Mouse (Mus musculus): Measurements from ENCODE around the gene Clcn1.

The Clcn1 gene

DNA sequence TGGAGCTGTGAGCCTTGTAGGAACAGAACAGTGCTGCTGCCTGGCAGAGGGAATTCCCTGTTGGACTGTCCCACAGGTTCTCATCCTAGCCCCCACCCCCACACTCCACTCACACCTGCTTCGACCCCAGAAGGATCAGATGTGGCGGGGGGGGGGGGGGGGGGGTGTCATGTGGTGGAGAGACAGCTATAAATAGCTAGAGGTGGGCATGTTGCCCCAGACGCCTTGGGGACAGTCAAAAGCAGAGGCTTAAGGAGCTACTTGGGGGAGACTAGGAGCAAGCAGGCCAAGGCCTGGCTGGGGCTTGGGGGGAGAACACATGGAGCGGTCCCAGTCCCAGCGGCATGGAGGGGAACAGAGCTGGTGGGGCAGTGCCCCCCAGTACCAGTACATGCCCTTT, at the start of gene Clcn1:
Gene Clcn1 (plus strand): TSS at position 238 of the 400 bp plus-strand sequence.
- DNase-seq (ENCODE audit: low spot score): no peak

DNA sequence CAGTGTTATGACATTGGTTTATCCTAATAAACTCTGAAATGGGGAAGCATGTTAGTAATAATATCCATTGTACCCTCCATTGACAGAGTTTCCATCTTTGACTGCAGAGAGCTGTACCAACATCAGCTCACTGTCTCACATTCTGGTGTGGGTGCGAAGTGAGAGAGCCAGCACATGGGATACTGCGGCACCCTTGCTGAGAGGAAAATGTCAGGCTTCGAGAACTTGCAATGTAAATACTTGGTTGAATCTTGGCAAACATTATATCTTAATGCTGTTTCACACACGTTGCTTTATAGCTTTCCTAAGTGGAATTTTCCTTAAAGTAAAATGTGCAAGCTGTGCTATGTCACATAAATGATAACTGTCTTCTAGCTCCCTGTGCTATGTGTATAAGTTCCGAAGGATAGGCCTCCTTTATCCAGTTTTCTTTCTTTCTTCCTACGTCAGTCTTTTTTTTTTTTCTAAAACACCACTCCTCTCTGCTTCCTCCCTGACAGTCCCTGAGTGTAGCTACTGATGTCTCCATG, 49.1 kb upstream of the Clcn1 start:
- no peak for DNase-seq (ENCODE audit: low spot score)

DNA sequence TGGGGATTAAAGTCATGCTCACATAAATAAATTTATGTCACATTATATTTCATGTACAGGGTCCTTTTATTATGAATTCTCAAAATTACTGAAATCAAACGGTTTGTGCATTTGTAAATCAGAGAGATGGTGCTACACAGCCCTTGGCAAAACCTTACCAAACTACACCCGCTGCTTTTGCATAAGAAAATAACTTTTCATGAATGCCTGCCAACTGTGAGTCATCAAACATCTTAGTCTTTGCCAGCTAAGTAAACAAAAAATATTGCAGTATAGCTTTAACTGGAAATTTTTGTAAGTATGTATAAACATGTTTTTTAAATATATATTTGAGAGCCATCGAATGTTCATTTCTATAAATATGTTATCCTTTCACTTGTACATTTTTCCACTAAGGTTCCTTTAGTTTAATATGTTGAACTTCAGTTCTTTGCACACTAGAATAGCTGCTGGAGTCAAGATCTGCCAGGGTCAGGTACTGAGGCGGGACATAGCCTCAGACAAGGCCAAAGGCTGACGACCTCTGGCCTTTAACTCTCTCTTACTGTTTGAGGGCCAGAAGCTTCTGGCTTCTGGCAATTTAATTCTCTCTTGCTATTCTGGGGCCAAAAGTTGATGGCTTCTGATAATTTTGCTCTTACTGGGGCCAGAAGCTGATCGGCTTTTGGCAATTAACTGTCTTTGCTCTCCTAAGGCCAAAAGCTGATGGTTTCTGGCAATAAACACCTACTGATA, 45.0 kb upstream of the Clcn1 start:
- no peak for DNase-seq (ENCODE audit: low spot score)

DNA sequence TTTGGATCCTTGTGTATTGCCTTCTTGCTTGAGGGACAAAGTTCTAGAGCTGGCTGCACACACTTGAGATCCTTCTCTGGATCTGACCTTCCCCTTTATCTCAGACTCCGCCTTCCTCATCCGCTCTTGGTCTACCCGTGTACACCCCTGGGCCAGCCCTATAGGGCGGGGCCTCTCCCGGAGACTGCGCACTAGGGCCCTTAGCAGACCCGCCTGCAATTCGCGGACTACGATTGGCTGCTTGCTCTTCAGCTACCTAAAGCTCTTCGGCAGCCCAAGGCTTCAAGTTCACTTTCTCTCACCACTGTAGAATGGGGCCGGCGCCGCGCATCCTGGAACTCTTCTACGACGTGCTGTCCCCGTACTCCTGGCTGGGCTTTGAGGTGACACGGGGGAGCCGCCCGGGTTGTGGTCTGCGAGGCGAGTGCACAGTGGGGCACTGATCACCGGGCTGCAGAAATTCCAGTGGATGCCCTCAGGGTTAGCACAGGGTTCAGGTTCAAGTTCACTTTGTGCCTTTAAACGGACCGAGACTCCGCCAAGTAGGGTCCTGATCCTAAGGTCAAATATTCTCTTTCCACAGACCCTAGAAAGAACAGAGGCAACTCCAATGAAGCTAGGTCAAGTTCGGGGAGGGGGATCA, 40.7 kb upstream of the Clcn1 start, which contains the start of gene Gstk1:
Gene Gstk1 (plus strand): TSS at position 225 of the 643 bp plus-strand sequence.
- peak; percentile 82 for DNase-seq (ENCODE audit: low spot score)

DNA sequence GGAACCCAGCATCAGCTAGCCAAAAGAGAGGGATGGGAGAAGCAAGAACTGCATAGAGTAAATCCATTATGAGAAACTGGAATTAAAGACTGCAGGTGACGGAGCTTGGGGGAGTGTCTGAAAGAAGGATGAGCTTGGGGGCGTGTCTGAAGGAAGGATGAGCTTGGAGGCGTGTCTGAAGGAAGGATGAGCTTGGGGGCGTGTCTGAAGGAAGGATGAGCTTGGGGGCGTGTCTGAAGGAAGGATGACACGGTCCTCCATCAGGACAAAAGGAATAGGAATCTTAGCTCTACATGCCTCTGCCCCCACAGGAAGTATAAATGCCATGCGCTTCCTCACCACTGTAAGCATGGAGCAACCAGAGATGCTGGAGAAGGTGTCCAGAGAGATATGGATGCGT, 39.3 kb upstream of the Clcn1 start:
- peak; percentile 48 for DNase-seq (ENCODE audit: low spot score)

DNA sequence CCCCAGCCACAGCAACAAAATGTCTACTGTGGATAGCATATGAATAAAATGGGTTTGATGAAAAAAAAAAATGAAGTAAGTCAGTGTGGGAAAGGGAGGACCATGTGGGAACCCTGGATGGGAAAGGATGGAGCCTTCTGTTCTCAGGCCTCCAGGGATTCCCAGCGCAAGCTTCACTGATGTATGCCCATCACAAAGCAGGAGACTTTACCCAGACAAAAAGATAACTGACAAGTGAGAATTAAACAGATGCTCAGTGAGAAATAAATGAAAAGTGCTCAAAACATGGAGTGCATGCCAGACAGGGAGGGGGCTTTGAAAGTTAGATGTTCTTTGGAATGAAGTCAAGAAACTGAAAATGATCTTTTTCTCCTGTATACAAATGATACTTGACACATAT, 38.5 kb upstream of the Clcn1 start:
- DNase-seq (ENCODE audit: low spot score): no peak

DNA sequence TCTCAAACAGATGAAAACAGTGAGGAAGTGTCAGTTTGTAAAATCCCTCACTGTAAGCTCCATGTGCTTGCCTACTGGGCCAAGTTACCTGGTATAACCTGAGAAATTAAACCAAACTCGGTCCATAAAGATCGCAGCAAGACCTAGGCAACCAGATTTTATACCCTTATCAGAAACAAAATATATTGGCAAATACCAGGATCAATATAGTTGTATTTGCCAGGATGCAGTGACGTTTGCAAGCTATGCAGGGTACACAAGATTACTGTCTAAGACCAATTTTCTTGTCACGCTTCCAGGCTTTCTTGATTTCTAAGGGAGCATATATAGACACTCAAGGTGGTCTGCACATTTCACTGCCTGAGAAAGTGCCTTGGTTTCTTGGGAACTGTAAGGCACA, 34.7 kb upstream of the Clcn1 start:
- DNase-seq (ENCODE audit: low spot score): no peak

DNA sequence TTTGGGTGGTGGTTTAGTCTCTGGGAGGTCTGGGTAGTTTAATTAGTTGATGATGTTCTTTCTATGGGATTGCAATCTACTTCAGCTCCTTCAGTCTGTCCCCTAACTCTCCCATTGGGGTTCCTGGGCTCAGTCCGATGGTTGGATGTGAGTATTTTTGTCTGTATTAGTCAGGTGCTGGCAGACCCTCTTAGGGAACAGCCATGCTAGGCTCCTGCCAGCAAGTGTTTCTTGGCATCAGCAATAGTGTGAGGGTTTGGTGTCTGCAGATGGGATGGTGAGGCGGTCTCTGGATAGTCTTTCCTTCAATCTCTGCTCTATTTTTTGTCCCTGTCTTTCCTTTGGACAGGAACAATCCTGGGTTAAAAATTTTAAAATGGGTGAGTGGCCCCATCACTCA, 33.4 kb upstream of the Clcn1 start:
- no peak for DNase-seq (ENCODE audit: low spot score)

DNA sequence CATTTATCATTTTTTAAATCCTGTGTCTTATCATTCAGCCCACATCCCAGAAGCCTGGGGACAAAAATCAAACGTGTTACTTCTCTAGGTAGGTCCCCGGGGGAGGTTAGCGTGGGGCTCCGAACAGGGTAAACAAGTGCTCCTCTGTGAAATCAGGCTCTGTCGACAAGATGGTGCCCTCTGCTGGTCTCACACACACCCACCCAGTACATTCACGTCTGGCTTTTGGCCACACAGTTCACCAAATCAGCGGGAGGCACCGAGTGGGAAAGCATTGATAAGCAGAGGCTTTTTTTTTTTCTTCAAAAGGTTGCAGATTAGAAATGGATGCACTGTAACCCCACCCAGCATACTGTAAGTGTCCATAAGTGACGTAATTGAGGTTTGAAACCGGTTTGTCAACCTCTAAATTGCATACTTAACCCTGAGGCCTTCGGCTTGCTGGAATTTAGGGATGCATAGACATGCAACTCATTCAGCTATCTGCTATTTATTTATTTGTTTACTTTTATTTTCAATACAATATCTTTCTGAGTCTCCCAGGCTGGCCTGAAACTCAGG, 29.1 kb upstream of the Clcn1 start:
- no peak for DNase-seq (ENCODE audit: low spot score)

DNA sequence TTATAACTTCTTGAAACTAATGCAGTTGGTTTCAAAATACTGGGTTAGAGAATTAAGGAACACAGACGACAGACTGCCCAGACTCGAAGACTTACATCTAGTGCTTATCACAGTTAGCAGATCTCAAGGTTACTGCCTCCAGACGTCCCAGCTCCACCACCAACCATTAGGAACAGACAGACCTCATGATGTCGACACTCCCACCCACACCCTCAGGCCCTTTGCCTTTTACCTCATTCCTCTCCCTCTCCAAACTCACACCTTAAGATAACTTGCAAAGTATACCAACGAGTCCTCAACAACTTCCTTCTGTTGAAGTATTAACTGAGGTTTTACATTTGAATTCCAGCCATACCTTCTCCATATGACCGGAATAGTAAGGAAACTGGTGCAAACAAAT, 26.1 kb upstream of the Clcn1 start:
- no peak for DNase-seq (ENCODE audit: low spot score)

DNA sequence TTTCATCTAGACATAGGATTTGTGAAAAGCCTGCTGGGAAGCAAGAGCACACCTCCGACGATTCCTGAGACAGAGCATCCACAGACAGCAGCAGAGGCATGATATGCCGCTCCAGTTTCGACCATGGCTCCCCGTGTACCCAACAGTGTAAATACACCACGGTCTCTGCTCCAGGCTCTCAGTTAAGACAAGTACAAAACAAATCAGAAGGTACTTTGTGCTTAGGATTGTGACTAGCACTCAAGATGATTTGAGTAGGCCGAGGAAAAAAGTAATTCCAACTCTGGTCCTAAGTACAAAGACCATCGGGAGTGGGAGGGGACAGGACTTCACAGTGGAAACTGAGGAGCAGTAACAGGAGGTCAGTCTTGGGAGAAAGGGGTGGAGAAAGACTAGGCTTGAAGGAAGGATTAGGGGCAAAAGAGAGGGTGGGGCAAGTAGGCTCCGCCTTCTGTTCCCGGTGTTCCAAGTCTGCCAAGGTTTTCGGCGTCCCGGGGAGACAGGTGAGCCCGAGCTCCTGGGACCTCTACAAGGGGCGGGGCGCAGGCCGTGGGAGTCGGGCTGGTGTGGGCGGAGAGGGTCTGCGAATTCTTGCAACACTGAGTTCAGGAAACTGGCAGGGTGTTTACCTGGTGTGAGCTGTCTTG, 24.8 kb upstream of the Clcn1 start, which contains the start of gene Tmem139:
Gene Tmem139 (plus strand): TSS at position 447 of the 647 bp plus-strand sequence.
- DNase-seq (ENCODE audit: low spot score): peak; percentile 37

DNA sequence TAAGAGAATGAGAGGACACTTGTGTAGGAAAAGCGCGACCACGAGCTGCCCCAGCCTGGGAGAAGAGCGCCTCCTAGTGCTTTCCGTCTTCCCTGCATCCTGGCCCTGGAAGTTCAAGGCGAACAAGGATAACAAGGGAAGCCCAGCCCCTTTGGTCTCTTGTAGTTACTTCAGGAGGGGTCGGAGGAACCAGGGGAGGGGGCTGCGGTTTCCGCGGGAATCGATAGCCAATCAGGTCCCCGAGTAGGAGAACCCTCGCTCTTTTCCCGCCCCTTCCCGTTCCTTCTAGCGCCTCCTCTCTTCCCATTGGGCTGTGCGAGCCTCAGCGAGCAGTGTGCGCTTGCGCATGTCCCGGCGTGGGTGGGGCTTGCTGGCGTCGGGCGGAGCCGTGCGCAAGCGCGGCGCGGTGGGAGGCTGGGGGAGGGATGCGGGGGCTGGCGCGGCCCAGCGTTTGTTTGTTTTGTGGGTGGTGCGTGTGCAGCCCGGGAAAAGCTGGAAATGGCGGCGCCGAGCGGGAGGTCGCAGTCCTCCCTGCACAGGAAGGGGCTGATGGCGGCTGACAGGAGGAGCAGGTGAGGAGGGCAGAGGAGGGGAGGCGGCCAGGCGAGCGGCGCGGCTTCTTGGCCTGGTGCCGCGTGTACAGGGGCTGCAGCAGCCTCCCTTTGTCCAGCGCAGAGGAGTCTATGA, 21.7 kb upstream of the Clcn1 start, which contains the start of gene Casp2:
Gene Casp2 (plus strand): TSS at position 360 of the 687 bp plus-strand sequence.
- DNase-seq (ENCODE audit: low spot score): peak; percentile 99

DNA sequence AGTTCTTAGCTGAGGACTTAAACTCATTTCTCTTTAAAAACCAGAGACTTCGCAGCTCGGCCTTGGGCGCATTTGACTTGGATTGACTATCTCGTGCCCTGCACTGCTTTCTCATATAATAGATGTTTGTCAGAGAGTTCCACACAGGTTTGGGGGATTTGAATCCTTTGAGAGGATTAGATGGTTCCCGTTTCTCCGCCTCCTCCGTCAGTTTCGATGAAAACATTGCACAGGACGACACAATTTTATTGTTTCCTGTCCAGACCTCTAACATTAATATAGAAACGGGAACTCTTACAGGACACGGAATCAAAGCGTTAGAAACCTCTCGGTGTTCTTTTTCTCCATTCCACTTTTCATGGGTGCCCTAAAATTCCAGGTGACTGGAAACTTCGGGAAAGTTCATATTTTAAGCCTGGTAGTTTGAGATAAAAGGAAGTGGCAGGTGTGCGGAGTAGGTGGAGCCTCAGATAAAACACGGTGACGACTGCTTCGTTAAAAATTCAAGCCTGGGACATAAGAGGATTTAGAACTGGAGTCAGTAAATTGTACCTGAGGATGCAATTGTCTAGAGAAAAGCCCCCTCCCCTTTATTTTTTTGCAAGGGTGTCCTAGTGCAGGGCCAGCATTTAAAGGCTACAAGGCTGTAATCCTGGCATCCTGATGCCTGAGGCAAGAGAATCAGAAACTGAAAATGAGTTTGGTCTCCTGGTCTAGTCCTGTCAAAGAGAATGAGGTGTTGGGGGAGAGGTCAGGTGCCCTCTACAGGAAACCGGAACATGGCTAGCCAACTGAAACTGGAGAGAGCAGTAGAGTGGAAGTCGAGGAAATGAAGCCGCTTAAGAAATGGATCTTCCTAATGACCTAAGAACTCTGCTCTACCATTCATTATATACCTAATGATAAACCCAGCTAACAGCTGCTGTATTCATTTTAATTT, 20.8 kb upstream of the Clcn1 start:
- DNase-seq (ENCODE audit: low spot score): no peak

DNA sequence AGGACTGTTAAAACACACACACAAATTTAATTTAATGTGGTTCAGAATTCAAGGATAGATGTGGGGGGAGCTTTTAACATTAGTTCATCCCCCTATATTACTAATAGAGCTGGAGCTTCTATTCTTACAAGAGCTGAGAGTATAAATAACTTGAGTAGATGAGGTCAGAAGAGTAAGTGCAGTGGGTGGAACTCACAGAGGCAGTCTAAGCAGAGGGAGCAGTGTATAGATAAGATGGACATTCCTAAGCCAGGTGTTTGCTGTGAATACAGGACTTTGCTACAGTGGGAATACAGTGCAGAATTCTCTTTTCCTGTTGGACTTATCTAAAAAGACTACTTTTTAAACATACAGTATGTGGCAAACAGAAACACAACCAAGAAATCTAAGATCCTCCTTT, 15.7 kb upstream of the Clcn1 start:
- no peak for DNase-seq (ENCODE audit: low spot score)

DNA sequence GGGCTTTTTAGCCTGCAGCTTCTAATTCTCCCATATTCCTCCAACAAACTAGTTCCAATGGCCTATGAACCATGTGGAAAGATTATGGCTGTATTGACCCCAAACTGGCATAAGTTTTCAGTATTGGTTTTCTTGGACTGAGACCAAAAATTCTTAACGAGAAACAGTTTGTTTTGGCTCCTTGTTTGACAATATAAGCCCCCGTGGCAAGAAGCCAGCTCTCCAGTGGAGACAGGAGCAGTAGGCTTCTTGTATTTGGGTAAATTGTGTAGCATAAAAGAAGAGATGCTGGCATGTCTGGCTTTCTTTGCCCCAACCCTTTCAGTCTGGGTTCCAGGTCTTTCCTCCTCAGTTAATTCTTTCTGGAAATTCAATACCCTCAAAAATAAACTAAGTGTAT, 10.3 kb upstream of the Clcn1 start:
- DNase-seq (ENCODE audit: low spot score): no peak

DNA sequence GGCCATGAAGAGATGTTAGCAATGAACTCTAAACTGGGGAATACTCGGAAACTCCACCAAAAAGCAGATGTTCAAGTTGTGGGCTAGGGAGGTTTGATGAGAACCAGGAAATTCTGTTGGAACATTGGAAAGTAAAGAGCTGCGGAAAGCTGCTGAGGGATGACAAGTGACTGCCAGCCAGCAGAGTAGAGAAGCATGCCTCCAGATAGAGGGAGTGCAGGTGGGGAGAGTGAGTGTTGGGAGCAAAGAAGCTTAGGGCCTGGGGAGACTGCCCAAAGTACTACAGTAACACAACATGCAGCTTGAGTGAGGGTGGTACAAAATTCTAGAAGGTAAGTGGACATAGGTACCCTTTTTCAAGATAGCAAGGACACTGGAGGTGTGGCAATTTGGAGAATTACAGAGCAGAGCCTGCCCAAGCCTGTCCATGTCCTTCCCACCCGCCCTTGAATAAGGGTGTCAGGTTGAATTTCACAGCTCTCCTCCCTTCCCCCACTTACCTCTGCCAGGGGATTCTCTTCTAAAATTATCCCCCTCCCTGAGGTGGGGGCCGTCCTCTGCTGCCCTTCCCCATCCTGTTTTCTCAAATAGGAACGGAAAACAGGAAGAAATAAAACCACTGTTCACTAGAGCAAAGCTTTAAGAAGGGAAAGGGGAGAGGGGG, 3.5 kb upstream of the Clcn1 start:
- DNase-seq (ENCODE audit: low spot score): no peak

DNA sequence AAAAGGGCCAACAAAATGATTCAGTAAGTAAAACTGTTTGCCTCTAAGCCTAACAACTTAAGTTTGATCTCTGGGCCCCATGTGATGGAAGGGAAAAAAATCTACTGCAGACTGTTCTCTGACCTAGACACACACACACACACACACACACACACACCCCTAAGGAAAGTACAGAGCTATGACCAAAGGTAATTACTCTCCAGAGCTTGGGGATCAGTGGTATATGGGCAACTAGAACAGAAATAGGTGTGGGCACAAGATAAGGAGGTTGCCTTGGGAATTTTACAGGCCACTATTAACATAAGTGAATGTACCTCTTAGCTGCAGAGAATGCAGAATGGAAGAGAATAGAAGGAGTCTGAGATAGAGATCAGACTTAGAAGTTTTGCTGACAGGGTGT, 1.1 kb downstream of the Clcn1 start:
- no peak for DNase-seq (ENCODE audit: low spot score)

DNA sequence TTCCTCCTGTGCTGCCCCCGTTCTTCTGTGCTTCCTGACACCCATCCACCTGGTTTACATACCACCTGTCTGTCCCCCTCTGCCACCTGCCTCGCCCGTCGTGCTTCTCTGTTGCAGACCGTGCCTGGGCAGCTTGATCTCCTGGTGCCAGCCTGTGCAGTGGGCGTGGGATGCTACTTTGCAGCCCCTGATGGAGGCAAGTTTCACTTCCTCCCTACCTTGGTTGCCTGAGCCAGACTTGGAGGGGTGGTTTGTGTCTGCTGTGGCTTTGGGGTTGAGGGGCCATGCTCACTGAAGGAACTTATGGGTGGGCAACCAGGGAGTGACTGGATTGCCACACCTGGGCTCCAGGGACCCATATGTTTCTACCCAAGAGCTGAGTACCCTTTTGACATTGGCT, 6.8 kb downstream of the Clcn1 start:
- DNase-seq (ENCODE audit: low spot score): no peak

DNA sequence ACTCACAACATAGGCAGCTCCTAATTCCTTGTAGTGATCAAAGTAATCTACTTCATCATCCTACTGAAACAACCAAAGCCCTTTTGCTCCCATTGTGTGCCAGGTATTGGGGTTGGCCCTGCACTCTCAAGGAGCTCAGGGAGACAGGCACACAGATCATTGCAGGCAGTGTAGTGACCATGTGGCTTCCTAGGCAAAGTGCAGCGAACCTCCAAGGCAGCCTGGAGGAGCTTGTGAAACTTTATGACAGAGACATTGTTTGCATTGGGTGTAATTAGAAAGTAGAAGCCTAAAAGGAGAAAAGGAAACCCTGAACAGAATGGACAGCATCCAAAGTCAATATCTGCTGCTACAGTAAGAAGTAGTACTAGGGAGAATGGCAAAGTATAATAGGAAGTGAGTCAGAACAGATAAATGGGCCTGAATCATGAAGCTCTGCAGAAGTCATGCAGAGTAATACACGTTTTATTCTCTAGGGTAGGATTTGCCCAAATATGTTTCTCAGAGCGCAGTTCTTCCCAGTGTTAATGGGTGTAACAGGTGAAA, 9.1 kb downstream of the Clcn1 start:
- DNase-seq (ENCODE audit: low spot score): no peak

DNA sequence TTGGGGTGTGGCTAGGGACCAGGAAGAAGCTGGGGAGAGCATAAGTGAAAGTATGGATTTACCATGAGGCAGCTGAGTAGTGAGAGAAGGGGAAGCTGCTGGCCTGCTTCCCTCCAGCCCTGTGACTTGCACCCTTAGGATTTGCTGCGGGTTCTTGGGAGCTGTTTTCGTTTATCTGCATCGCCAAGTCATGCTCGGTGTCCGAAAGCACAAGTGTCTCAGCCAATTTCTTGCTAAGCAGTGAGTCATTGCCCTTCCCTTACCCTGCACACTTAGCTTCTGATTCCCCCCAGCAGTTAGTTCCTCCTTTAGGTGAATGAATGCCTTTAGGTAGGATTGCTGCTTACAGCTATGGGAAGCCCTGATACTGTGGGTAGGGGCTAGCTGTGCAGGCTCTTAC, 12.9 kb downstream of the Clcn1 start:
- DNase-seq (ENCODE audit: low spot score): no peak

Measured in testis, postnatal 14 days (tissue).